Mouse (Mus musculus): Measurements from ENCODE around the gene Thrb. TPM values are rescaled to one million over a fixed set of nuclear protein-coding genes. Genes with fewer than 3 reads are reported as not detected.

Thrb gene
- polyA plus RNA-seq, 3 experiments from 2014 or later = 1.3 to 2.5 (median 2.4) TPM

DNA sequence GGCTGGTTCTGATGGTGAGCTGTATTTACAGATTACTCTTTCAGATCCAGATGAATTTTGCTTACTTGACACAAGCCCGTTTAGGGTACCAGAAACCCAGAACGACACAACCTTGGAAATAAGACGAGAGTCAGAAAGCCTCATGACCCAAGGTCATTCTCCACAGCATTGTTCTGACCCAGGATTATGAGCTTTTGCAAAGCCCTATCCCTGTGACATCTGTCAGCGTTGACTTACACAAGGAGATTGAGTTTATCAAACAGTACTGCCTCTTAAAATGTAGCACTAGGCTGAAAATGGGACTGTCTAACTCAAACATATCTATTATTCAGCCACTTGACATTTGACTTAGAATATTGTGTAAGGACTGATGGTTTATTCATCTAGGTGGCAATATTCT, 312.1 kb downstream of the Thrb start:
- ATAC-seq = no peak

DNA sequence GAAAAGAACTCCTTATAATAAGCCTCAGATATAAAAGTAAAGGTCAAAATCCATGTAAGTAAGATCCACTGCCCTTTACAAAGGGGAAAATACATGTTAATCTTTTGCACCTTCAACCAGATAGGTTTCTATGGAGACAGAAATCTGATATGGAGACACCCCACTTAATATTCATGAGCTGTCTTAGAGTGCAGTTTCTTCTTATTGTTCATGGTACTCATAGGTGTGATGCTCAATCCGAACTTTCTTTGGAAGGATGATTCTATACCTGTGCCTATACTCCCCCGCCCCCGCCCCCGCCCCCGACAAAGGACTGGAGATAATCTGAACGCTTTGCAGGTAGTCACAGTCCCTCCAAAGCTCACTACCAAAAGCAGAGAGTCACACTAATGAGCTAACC, 312.6 kb downstream of the Thrb start:
- ATAC-seq = no peak

DNA sequence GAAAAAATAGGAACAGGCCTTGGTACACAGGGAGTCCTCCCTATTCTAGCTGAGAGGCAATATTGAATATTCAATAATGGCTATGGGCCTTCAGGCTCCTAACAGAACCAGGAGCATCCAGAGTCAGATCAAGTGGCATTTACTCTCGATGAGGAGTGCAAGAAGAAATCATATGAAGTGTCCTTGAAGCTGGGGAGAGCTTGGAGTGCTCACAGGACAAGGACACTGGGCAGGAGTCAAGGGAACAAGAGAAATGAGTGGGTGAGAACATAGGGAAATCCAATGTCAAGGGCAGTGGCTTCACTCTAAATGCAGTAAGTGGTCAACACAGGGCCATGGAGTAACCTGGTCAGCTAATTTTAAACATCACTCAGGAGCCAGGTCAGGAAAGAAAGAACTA, 315.7 kb downstream of the Thrb start:
- no peak for ATAC-seq

DNA sequence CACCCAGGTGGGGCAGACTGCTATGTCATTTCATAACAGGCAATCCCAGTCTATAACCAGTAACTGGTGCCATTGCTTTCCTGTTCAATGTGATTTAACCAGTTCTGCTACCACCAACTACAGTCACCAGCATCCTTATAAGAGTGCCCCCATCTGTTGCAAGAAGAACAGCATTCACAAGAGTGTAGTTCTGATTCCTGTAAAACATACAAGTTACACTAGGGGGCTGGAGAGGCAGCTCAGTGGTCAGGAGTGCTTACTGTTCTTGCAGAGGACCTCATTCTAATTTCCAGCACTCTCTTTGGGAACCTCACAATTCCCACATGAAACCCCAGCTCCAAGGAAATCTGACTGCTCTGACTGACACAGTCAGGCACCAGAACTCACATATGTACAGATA, 318.2 kb downstream of the Thrb start:
- no peak for ATAC-seq

DNA sequence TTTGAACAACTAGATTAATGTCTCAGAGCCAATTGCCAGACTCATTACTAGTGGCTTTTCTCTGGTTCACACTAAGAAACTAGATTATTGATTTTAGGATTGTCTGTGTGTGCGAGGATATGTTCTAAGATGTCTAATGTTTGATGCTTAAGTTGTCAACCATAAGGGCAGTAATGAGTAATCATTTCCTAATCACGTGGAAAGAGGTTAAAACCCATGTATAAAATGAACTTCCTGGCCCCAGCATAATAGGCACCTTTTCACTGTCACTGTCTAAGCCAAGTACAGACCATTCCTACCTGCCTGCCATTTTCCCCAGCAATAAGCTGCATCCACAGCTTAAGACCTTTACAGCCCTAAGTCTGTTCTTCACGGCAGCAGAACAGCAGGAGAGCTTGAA, 321.2 kb downstream of the Thrb start:
- ATAC-seq = peak; percentile 86

DNA sequence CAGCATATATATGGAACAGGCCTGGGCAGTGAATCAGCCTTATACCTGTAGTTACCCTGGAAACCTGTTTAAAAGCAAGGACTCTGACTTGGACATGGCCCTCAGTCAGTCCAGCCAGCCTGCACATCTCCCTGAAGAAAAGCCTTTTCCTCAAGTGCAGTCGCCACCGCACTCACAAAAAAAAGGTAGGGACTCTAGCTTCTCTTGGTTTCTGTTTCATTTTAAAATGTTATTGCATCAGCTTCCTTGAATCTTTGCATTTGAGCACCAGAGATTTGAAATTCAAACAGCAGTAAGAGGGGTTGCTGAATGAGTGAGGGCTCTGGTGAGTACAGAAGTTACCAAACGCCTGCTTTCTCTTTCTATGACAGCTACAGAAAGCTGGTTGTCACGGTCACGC, 322.0 kb downstream of the Thrb start:
- peak; percentile 53 for ATAC-seq

DNA sequence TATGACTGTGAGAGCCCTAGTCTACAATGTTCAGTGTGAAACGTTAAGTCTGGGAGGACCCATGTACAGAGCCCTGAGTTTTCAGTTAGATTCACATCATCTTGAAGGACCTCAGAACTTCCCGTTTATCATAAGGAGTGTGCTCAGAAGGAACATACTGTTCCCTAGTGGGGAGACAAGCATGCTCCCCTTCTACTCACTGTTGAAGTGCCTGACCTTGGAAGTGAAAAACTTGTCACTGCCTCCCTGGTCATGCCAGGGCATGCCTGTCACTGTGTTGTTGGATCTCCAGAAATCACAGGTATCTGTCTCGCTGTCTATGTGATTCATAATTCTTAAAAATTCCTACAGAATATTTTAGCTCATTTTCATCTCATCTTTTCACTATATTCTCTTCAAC, 323.3 kb downstream of the Thrb start:
- ATAC-seq = no peak

DNA sequence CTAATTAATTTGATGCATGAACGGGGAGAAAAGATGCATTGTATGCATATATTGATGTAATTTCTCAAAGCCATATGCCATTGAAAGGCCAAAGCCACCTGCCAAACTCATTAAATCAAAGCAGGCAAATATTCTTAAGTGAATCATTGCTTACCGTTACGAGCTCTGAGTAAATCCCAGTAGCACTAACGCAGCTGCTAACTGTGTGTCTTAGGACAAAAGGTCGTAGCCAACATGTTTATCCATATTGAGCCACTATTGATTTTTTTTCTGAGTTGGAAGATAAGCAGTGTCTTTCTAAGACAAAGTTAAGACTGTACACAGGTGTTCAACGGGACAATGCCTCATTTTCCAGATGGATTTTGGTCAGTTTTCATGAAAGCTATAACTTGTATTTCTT, 323.8 kb downstream of the Thrb start:
- ATAC-seq = no peak

DNA sequence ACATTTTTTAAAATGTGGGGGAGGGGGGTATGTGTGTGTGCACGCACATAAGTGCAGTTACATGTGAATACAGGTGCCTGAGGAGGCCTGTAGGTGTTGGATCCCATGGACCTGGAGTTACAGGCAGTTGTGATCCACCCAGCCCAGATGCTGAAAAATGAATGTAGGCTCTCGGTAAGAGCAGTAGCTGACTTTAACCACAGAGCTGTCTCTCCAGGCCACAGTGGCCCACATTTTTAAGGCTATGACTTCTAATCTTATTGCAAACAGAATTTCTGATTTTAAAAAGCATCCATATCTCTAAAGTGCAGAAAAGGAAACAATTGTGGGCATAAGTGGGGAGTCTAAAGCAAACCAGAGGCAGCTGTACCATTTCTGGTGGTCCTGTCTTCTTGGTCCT, 328.5 kb downstream of the Thrb start:
- ATAC-seq = no peak

DNA sequence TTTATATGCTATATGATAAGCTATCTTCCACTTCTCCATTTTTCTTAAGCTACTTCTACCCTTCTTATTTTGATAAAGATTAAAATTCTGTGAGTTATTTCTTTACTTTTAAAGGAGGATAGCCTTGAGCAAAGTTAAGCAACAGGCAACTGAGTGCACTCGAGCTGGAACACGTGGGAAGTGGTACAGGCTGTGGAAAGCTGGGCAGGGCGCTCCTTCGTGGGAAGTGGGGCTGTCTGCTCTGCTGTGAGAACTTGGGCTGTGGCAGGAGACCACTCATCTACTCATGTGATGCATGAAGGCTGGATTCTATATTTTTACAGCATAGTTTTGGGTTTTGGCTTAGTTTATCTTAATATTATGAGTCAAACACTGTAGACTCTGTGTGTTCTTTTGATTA, 329.1 kb downstream of the Thrb start:
- ATAC-seq = no peak

DNA sequence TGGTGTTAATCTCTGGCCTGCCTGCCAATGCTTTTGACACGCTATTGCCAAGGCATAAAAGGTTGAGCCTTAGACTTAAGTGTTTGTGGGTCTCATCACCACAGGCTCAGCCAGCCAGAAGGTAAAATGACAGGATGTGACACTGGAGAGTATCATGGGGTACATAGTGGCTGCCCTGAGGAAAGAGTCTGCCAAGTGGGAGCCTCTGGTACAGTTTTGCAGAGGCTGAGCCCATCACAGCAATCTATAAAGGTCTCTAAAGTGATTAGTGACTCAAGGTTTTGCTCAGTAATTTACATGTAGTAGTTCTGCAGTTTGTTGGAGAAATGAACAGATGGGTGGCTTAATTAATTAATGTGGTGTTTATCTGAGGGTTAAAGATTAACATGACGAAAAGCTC, 330.1 kb downstream of the Thrb start:
- ATAC-seq = no peak

DNA sequence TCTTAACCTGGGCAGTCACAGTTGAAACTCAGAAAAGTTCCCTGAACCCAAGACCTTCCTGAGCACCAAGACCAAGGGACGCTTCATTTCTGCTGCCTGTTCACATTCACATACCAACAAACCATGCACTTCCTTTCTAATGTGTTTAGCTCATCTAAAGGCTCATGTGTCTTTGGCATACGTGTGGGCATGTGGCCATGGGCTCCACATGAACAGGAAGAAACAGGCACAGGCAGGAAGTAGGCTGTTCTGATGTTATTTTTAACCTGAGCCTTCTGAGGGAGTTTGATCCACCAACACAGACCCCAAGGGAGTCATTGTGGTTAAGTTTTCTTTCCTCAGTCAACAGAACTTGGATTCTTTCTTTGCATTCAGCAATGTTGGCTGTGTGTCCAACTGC, 341.8 kb downstream of the Thrb start:
- peak; percentile 93 for ATAC-seq

DNA sequence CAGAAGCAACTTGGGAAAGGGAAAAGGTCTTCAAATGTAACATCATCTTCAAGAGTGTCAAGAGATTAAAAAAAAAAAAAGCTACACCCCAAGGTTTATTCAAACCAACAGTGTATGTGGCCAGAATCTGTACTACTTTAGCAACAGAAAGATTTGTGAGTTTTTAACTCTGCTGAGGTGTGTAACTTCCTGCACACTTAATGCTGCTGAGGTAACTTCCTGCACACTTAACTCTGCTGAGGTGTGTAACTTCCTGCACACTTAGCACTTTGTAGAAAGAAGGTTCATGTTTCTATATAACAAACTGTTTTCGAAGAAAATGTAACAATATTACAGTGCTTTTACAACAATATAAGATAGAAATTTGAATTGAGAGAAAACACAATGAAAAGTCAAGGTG, 343.6 kb downstream of the Thrb start:
- ATAC-seq = peak; percentile 39

DNA sequence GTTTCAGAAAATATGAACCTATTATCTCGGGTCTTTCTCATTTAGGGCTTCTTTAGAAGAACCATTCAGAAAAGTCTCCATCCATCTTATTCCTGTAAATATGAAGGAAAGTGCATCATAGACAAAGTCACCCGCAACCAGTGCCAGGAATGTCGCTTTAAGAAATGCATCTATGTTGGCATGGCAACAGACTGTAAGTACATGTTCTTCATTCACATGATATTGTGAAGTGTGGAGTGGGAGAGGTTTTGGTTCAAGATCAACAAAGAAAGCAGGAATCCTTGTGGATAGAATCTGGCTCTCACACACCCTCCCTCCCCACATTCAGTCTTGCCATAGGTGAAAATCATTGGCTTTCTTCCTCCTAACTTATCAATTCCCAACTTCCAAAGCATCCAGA, 348.5 kb downstream of the Thrb start:
- no peak for ATAC-seq

DNA sequence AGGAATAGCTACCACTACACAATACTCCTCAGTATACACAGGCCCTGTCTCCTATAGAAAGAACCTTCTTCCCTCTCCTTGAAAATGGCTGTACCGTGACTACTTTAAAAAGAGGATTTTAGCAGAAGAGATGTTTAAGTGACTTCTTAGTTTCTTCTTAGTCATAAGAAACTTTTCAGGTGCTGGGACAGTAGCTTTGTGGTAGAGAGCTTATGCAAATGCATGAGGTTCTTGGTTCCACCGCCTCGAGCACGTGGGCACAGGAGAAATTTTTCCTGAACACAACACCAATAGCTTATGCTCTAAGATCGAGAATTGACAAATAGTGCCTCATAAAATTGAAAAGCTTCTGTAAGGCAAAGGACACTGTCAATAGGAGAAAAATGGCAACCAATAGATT, 356.5 kb downstream of the Thrb start:
- ATAC-seq = no peak

DNA sequence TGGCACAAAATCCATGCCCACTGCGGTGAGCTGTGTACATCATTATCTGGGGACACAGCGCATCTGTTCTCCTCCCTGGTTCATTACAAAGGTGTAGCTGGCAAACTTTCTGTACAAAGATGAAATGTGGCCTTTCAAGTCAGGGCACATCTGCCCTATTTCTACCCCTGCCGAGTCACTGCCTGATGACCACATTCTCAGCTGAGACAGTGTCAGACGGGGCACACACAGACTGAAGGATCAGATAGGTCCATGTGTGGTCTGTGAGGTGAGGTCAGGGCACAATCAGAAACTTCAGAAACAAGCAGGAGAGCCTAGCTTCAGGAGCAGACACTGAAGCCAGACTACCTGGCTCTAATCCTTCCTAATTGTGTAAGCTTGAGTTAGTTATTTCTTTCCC, 360.1 kb downstream of the Thrb start:
- no peak for ATAC-seq

DNA sequence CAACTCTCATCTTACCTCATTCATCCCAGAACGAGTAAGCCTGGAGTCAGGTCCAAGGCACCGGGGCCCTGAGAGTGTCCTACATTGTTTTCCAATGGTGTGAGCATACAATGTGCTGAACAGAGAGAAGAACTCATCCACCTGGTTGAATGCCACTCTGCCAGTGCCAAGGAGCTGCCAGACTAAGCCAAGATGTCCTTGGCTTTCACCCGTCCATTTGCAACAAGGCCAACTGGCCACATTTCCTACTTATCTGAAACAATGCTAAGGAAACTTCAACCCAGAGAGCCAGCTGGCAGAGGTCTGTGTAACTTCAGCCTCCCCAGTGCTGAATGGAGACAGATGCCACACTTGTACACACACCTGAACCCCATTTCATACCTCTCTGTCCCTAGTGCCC, 360.6 kb downstream of the Thrb start:
- no peak for ATAC-seq

DNA sequence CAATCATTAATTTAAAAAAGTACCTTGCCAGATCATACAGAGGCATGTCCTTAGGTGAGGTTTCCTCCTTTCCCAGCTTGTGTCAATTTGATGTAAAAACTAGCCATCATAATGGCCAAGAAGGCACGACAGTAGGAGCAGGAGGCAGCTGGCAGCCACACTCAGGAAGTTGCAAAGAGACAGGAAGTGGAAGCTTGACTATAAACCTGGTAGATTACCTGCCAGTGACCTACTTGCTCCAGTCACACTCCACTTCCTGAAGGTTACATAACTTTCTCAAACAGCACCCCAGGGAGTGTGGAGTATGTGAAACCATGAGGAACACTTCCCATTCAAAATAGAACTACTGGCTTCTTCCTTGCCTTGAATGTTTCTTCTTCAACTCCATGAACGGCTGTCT, 361.7 kb downstream of the Thrb start:
- ATAC-seq = peak; percentile 91

DNA sequence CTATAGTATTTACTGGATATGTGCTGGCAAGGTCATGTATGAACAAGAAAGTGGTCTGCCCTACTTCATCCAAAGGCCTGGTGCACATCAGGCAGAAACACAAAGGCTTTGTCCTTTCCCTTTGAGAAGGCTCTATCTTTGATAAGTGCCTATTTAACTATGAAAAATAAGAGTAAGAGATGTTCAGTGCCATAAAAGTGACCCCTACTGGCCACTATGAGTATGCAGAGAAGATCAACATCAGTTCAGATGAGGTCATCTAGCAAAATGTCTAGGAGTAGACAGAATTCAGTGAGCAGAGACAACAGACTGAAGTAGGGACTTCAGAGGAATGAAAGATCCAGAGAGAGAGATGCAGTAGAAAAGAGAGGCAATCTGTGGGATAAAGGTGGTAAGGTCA, 362.3 kb downstream of the Thrb start:
- peak; percentile 70 for ATAC-seq

DNA sequence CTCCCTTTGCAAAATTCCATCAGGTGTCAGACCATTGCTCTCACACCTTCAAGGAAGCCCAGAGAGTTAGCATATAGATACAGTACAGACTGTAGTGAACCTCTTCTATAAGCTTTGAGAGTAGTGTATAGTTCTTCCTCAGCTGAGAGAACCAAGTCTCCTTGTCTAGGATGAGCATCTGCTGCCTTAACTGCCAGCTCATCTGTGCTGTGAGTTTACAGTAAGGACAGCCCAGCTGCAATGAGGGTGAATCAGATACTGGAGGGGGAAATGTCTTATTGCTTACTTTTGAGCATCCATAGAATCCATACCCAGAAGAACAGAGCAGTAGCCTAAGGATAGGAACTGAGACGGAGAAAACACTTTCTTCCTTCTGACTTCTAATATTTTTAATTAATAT, 367.8 kb downstream of the Thrb start:
- ATAC-seq = no peak

DNA sequence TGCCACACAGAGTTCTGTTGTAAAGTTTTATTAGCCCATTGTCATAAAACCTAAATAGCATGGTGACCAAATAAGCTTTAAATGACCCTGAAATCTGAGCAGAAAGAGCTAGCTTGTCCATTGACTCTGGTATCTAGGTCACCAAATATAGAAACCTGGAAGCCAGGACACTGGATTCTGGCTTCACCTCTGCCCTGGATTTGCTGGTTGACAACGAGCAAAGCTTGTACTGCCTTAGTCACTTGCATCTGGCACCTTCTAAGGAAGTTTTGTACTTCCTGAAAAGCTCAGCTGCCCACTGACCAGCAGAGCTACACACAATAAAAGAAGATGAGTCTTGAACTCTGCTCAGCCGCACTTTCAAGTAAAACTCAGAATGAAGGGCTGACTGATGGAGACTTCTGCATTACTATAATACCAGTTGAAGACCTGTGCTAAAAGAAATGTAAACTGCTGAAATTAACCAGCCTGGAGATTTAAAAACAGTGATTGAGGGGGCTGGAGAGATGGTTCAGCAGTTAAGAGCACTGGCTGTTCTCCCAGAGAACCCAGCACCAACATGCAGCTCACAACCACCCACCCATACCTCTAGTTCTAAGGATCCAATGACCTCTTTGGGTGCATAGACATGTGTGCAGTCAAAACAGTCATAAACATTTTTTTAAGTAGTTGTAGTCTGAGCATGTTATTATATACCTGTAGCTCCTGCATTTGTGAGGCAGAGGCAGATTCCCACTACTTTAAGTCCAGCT, 369.3 kb downstream of the Thrb start:
- no peak for ATAC-seq

DNA sequence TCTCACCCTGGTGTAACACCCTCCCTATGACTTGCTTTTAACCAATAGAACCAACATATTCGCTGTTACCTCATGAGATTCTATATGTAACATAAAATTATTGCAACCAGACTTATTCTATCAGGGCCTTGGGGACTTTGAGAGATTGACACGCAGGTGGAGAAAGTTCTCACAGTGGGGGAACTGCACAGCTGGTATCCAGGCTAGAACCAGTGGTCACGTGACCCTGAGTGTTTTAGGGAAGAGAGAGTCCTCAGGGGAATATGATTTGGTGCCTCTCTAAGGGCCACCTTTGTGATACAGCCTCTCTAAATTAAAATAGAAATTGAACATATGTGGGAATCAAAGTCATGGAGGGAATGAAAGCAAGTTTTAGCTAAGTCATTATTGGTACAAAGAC, 371.9 kb downstream of the Thrb start:
- no peak for ATAC-seq

DNA sequence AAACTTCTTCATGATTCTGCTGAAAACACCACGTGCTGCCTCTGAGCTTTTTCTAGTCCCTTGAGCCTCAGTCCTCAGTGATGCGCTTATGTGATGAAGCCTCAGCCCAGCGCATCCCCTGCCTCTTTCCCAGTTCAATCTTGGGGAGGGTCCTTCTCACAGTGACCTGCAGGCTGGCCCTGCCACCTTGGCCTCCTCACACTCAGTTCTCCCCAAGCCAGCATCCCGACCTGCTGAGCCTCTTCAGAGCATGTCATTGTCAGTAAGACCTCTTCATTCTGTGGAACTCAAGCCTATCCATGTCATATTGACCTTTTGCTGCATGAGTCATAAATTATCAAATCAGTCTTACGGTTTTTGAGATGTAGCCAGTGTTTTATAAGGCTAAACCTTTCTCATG, 376.5 kb downstream of the Thrb start:
- no peak for ATAC-seq

DNA sequence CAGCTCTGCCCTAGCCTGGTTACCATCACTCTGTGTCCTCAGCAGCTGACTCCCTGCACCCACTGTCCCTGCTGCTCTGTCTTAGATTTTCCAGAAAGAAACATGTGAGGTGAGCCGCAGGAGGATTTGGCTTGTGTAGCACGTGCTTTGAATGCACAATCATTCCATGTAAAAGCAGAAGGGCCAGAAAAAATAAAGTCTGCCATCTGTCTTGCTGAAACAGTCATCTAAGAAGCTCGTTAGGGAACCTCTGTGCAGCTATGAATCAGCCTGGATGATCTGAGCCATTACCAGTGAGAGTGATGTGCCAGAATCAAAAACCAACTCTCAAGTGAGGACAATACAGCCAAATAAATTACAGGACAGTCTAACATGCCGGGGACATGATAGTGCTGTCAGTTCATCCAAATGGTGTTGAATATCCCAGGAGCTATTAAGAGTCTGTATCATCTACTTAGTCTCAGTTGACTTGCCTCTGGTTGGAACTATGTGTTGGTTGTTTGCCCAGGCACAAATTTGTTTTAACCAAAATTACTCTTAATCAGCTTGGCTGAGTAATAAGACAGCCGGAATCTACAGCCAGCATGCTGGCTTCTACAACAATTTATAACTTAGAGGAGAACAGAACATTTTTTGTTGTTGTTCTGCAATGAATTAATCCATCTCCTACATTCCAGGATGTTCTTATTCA, 402.2 kb downstream of the Thrb start:
- ATAC-seq = no peak
